Mouse (Mus musculus): Measurements from ENCODE around the gene Trmt61a.

Gene Trmt61a

DNA sequence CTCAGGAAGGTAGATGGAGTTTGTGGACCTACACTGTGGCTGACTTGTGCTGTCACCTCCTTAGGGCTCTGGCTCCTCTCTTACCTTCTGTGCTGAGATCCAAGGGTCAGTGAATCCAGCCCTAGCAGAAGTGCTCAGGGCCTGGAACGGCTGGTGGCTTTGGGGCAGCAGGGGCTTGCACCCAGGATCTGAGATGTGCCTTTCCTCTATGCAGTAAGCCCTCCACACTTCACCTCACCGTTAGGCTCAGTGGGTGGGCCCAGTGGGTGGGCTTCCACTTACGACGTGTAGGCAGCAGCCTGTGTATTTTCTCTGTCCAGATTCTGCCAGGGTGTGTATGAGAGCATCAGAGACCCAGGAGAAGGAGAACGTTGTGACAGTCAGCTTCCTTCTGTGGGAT, 55.0 kb downstream of the Trmt61a start:
- DNase-seq (ENCODE audit: low spot score), result no peak
